Mouse (Mus musculus): ENCODE data around the gene Bnip3. TPM values are rescaled to one million over a fixed set of nuclear protein-coding genes. Genes with fewer than 3 reads are reported as not detected.

Bnip3 gene
- total RNA-seq, 1 experiment from 2014 or later: 233 TPM

DNA sequence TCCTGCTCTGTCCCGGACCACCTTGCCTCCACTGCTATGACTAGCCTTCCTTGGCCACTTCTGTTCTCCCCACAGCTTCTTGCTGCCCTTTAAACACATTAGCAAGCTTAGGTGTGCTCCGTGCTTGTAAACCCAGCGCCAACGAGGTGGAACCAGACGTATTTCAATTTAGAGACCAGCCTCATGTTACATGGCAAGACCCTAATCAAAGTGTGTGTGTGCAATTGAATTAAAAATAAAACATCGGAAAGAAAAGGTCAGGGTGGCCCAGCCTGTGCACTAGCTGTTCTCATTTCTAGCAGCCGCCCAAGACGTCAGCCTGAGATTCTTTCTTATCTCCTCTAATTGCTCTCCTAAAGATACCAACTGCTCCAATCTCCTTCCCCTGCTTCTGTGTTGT lies 64.2 kb downstream of the Bnip3 start:
- no peak for DNase-seq

DNA sequence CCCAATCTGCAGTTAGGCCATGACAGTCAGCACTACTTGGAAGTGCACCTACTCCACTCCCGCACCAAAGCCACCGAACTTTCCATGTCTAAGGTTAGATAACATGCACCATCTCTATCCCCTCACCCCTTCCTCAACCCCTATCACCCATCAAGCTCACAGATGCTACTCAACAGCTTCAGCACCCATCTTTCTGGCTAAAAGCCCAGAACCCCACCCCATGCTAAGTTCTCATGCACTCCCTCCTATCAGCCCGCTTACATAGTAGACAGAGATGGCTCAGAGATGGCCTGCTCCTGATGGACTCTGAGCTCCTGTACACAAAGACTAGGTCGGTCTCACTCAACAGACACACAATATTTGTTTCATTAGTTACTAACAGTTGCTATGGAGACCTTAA lies 65.9 kb downstream of the Bnip3 start:
- no peak for DNase-seq

DNA sequence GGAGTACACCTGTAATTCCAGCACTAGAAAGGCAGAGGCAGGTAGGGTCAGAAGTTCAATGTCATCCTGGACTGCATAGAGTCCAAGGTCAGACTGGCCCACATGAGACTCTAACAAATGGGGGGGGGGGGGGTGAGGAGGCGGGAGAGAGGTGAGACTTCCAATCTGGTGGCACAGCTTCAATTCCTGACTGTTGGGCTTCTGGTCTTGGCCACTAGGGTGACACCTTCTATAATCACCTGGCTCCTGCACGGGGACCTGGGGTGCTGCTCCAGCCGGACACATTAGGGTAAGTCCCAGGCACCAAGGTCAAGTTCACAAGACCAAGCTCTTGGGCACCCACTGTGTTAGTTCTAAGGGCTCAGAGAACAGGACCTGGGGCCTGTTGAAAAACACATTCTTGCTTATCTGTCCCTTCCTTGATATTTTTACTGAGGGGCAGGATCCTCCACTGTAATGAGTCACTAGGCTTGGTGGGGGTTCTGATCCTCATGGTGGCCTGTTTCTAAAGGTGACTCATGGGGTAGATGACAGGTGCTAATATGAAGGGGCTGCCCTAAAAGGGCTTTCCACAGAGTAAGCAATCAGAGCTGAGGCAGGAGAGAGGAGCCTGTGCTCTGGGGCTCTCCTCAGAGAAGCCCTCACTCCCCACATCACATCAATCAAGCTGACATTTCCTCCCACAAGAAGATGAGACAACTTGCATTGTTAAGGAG lies 67.7 kb downstream of the Bnip3 start:
- no peak for DNase-seq

Other genes starting within 250 kb of the Bnip3 start
- gene Ppp2r2d, start 63.4 kb downstream of the Bnip3 start, total RNA-seq (2021): 63.7 and 70.5 TPM in 2 replicates
- gene Mapk1ip1, start 63.2 kb downstream of the Bnip3 start, total RNA-seq (2021): 25.2 and 32.4 TPM in 2 replicates
- 3.9 and 4.7 TPM in 2 replicates for gene Jakmip3, start 31.2 kb upstream of the Bnip3 start, total RNA-seq (2021)
- gene Dpysl4, start 176.5 kb upstream of the Bnip3 start, total RNA-seq (2021): 3.4 and 4.0 TPM in 2 replicates

All from adrenal gland, postnatal 14 days (tissue).